Mouse (Mus musculus) midbrain, embryonic 13.5 days (tissue): ENCODE measurements around the gene Mansc4. TPM values are rescaled to one million over a fixed set of nuclear protein-coding genes. Genes with fewer than 3 reads are reported as not detected.

Experiments
- ATAC-seq: fragments of 200-750 bp; cut with Nextera tagmentation; 2 replicates; pipeline ENCODE4 v1.8.0; 2017; ENCODE audit warnings: mild to moderate bottlenecking, moderate TSS enrichment, moderate library complexity
- H3K27ac ChIP-seq: fragments of 300-500 bp; sonication (generic); 2 replicates; pipeline ENCODE4 v1.5.1; 2015; ENCODE audit warnings: inconsistent platforms, mild to moderate bottlenecking, moderate library complexity
- H3K27me3 ChIP-seq: fragments of 300-500 bp; sonication (generic); 2 replicates; pipeline ENCODE4 v1.6.1; 2015; ENCODE audit warnings: mild to moderate bottlenecking, inconsistent platforms
- H3K36me3 ChIP-seq: fragments of 300-500 bp; sonication (generic); 2 replicates; pipeline ENCODE4 v1.6.1; 2015; ENCODE audit warnings: mild to moderate bottlenecking, inconsistent platforms
- H3K4me1 ChIP-seq: fragments of 300-500 bp; sonication (generic); replicated peaks from 2 replicates; pipeline ENCODE4 v1.6.1; 2015; ENCODE audit warnings: inconsistent platforms
- H3K4me2 ChIP-seq: fragments of 300-500 bp; sonication (generic); replicated peaks from 2 replicates; pipeline ENCODE4 v1.6.1; 2015; ENCODE audit warnings: moderate library complexity, mild to moderate bottlenecking, inconsistent platforms
- H3K4me3 ChIP-seq: fragments of 300-500 bp; sonication (generic); replicated peaks from 2 replicates; pipeline ENCODE4 v1.5.1; 2015; ENCODE audit warnings: mild to moderate bottlenecking, inconsistent platforms
- H3K9ac ChIP-seq: fragments of 300-500 bp; sonication (generic); replicated peaks from 2 replicates; pipeline ENCODE4 v1.6.1; 2015; ENCODE audit warnings: mild to moderate bottlenecking, inconsistent platforms
- H3K9me3 ChIP-seq: fragments of 300-500 bp; sonication (generic); 2 replicates; pipeline ENCODE4 v1.6.1; 2016; ENCODE audit warnings: mild to moderate bottlenecking, inconsistent platforms
- WGBS: fragments of 180-500 bp; shearing (Covaris S2); methylation state at CpG from one replicate; pipeline ENCODE4 v1.1.7; 2015; 5-methylcytosine and 5-hydroxymethylcytosine counted together
- polyA plus RNA-seq: library from polyadenylated mRNA; unstranded; fragments of >200 nt; fragmentation: Nextera tagmentation; extraction: Ambion mirVana; gene quantifications from 2 replicates; pipeline ENCODE4 v1.2.1, GENCODE M21; 2015

Gene Mansc4
- polyA plus RNA-seq, 1 experiment from 2014 or later, result 0.52 TPM

- Histone ChIP-seq H3K4me1 (peaks cover 30% of the 10 kb centered on the region), H3K36me3 (peaks cover 6% of the 10 kb centered on the region), H3K9me3 (no peaks in the 10 kb centered on the region), H3K27me3 (no peaks in the 10 kb centered on the region), H3K27ac (no peak overlapping the region), H3K9ac (no peak overlapping the region), H3K4me2 (no peak overlapping the region), H3K4me3 (no peak overlapping the region)
- WGBS, result 86% methylated on average over 3 of the region's 3 CpGs
- no peak for ATAC-seq
Measured at GRCm38 (mm10) chr6:147096934-147097333, 10.1 kb upstream of the Mansc4 start.

- Histone ChIP-seq H3K36me3 (peaks cover 3% of the 10 kb centered on the region; the same call in 1 of the 2 replicates), H3K27ac (no peak overlapping the region), H3K4me2 (no peak overlapping the region), H3K9me3 (no peaks in the 10 kb centered on the region), H3K4me3 (no peak overlapping the region), H3K27me3 (no peaks in the 10 kb centered on the region), H3K4me1 (peaks cover 31% of the 10 kb centered on the region), H3K9ac (no peak overlapping the region)
- ATAC-seq, result no peak
- 97% methylated on average over 4 of the region's 4 CpGs for WGBS
Measured at GRCm38 (mm10) chr6:147096109-147096508, 9.3 kb upstream of the Mansc4 start.

GRCm38 (mm10) chr6:147094771-147095170 is 7.9 kb upstream of the Mansc4 start:
- Histone ChIP-seq H3K9ac (no peak overlapping the region), H3K27ac (no peak overlapping the region), H3K9me3 (no peaks in the 10 kb centered on the region), H3K4me1 (peaks cover 39% of the 10 kb centered on the region), H3K27me3 (no peaks in the 10 kb centered on the region), H3K4me2 (no peak overlapping the region), H3K36me3 (no peaks in the 10 kb centered on the region), H3K4me3 (no peak overlapping the region)
- ATAC-seq, result no peak
- 83% methylated on average over 7 of the region's 7 CpGs for WGBS

GRCm38 (mm10) chr6:147092136-147092535 is 5.3 kb upstream of the Mansc4 start:
- no peaks in the 10 kb centered on the region for H3K9me3 ChIP-seq
- H3K4me2 ChIP-seq, result peak overlapping the region; percentile 88
- 0 out of 2 replicates have a peak, but pooled peaks cover 6% of the 10 kb centered on the region for H3K27me3 ChIP-seq
- H3K4me3 ChIP-seq, result peak overlapping the region; percentile 69
- H3K36me3 ChIP-seq, result no peaks in the 10 kb centered on the region
- WGBS, result 2% methylated on average over 15 of the region's 15 CpGs
- peak; percentile 13 for ATAC-seq
- H3K27ac ChIP-seq, result peak overlapping the region; percentile 89
- H3K4me1 ChIP-seq, result peaks cover 36% of the 10 kb centered on the region
- peak overlapping the region; percentile 90 for H3K9ac ChIP-seq

DNA sequence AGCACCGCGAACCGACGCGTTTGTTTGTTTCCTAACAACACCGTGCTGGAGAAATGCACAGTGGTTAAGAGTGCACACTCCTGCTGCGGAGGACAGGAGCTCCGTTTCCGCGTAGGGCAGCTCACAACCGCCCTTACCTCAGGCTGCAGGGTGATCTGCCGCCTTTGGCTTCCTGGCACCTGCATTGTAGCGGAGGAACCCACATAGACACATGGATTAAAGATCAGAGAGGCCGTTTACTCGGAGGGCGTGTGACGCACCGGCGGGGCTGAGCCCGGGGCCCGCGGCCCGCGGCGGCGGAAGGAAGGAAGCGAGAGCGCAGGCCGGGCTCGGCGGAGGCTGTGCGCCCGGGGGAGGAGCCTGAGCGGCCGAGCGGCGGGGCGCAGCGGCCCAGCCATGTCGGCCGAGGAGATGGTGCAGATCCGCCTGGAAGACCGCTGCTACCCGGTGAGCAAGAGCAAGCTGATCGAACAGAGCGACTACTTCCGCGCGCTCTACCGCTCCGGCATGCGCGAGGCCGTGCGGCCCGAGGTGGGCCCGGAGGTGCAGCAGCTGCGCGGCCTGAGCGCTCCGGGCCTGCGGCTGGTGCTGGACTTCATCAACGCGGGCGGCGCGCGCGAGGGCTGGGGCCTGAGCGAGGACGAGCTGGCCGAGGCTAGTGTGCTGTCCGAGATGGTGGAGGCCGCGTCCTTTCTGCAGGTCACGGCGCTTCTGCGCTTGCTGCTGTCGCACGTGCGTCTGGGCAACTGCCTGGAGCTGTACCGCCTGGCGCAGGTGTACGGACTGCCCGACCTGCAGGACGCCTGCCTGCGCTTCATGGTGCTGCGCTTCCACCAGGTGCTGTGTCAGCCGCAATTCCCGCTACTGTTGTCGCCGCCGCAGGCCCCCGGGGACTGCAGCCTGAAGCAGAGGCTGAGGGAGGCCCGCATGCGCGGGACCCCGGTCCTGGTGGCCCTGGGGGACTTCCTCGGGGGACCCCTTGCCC is 4.6 kb upstream of the Mansc4 start, which contains the start of gene Klhl42:
Gene Klhl42 (plus strand): TSS at position 244 of the 985 bp plus-strand sequence.
- Histone ChIP-seq H3K9me3 (no peaks in the 10 kb centered on the region), H3K4me3 (peak within 1 kb of the TSS; percentile 69), H3K27me3 (0 out of 2 replicates have a peak, but pooled peaks cover 6% of the 10 kb centered on the region), H3K9ac (peak within 1 kb of the TSS; percentile 90), H3K27ac (peak within 1 kb of the TSS; percentile 89), H3K4me2 (peak within 1 kb of the TSS; percentile 88), H3K36me3 (no peaks in the 10 kb centered on the region), H3K4me1 (peaks cover 43% of the 10 kb centered on the region)
- peak; percentile 90 for ATAC-seq
- WGBS, result under 1% methylated on average over 82 of the region's 99 CpGs

DNA sequence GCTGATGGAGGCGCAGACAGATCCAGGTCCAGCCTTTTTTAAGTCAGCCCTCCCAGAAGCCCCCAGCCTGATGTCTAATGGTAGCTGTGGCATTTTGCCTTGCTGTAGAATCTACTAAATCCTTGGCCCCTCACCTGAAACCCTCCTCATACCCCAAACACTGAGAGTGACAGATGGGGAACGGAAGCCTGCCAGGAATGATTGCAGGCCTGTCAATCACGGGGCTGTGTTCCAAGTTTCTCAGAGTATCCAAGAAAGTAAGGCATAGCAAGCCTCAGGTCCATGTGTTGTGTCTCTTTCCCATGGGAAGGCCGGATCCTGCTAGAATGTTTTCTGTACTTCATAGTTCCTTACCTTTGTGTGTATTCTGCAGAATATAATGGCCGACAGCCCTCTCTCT is 3.4 kb upstream of the Mansc4 start:
- ATAC-seq, result no peak
- no peaks in the 10 kb centered on the region for H3K36me3 ChIP-seq
- H3K9me3 ChIP-seq, result no peaks in the 10 kb centered on the region
- WGBS, result 73% methylated on average over 5 of the region's 5 CpGs
- peak overlapping the region; percentile 69; the same call in 1 of the 2 replicates for H3K4me3 ChIP-seq
- no peak overlapping the region for H3K27ac ChIP-seq
- H3K4me1 ChIP-seq, result peaks cover 41% of the 10 kb centered on the region
- H3K27me3 ChIP-seq, result 0 out of 2 replicates have a peak, but pooled peaks cover 6% of the 10 kb centered on the region
- peak overlapping the region; percentile 88 for H3K4me2 ChIP-seq
- no peak overlapping the region for H3K9ac ChIP-seq

DNA sequence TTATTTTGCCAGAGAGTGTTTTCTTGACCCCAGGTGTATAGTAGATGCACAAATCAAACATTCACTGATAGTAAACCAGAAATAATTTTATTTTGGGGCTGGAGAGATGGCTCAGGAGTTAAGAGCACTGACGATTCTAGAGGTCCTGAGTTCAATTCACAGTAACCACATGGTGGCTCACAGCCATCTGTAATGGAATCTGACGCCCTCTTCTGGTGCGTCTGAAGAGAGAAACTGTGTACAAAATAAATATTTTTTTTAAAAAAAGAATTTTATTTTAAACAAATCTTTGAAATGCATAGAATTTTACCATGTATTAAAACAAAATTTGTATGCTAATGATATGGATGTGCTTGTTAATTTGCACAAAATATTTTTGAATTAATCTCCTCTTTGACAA is 1.7 kb upstream of the Mansc4 start:
- ATAC-seq, result no peak
- H3K27me3 ChIP-seq, result 0 out of 2 replicates have a peak, but pooled peaks cover 6% of the 10 kb centered on the region
- no peak overlapping the region for H3K9ac ChIP-seq
- H3K4me3 ChIP-seq, result no peak overlapping the region
- no peaks in the 10 kb centered on the region for H3K9me3 ChIP-seq
- H3K36me3 ChIP-seq, result no peaks in the 10 kb centered on the region
- H3K4me1 ChIP-seq, result peaks cover 30% of the 10 kb centered on the region
- H3K27ac ChIP-seq, result no peak overlapping the region
- no peak overlapping the region for H3K4me2 ChIP-seq
- 83% methylated on average over 3 of the region's 3 CpGs for WGBS

DNA sequence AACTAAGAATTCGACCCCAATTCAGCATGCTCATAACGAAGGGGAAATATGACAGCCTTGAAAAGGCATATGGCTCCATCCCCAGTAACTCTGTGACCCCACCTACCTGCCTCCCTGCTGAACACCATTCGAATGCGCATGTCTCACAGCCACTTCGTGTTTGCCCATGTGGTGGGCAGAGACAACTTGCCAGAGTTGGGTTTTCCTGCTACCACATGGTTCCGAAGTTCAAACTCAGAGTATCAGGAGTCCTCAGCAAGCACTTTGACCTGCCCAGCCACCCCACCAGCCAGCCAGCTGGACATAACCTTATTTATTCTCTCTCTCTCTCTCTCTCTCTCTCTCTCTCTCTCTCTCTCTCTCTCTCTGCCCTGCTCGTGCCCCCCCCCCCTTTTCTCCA is 904 bp upstream of the Mansc4 start:
- Histone ChIP-seq H3K9me3 (no peaks in the 10 kb centered on the region), H3K27ac (no peak overlapping the region), H3K36me3 (no peaks in the 10 kb centered on the region), H3K4me2 (no peak overlapping the region), H3K4me1 (peaks cover 24% of the 10 kb centered on the region), H3K27me3 (0 out of 2 replicates have a peak, but pooled peaks cover 6% of the 10 kb centered on the region), H3K9ac (no peak overlapping the region), H3K4me3 (no peak overlapping the region)
- 47% methylated on average over 6 of the region's 7 CpGs for WGBS
- ATAC-seq, result no peak

- no peak for ATAC-seq
- H3K4me2 ChIP-seq, result no peak overlapping the region
- no peak overlapping the region for H3K4me3 ChIP-seq
- H3K27ac ChIP-seq, result no peak overlapping the region
- 56% methylated on average over 7 of the region's 7 CpGs for WGBS
- no peaks in the 10 kb centered on the region for H3K36me3 ChIP-seq
- H3K9me3 ChIP-seq, result no peaks in the 10 kb centered on the region
- no peak overlapping the region for H3K9ac ChIP-seq
- H3K4me1 ChIP-seq, result peaks cover 12% of the 10 kb centered on the region
- H3K27me3 ChIP-seq, result 0 out of 2 replicates have a peak, but pooled peaks cover 6% of the 10 kb centered on the region
Measured at GRCm38 (mm10) chr6:147085398-147086040, 1.3 kb downstream of the Mansc4 start.

GRCm38 (mm10) chr6:147079919-147080318 is 6.9 kb downstream of the Mansc4 start:
- H3K4me2 ChIP-seq, result no peak overlapping the region
- no peak overlapping the region for H3K9ac ChIP-seq
- H3K9me3 ChIP-seq, result no peaks in the 10 kb centered on the region
- 94% methylated on average over 10 of the region's 10 CpGs for WGBS
- H3K4me3 ChIP-seq, result no peak overlapping the region
- no peaks in the 10 kb centered on the region for H3K27me3 ChIP-seq
- no peaks in the 10 kb centered on the region for H3K36me3 ChIP-seq
- no peak overlapping the region for H3K27ac ChIP-seq
- no peaks in the 10 kb centered on the region for H3K4me1 ChIP-seq
- no peak for ATAC-seq

- ATAC-seq, result 0 out of 2 replicates have a peak, but pooled peaks have one; percentile 50
- no peak overlapping the region for H3K4me2 ChIP-seq
- 80% methylated on average over 8 of the region's 8 CpGs for WGBS
Measured at GRCm38 (mm10) chr6:147076878-147077277, 10.0 kb downstream of the Mansc4 start.

More at GRCm38 (mm10) chr6:147076878-147077277, 10.0 kb downstream of the Mansc4 start:
- Histone ChIP-seq H3K9ac (no peak overlapping the region), H3K27ac (no peak overlapping the region), H3K9me3 (no peaks in the 10 kb centered on the region), H3K4me3 (no peak overlapping the region), H3K27me3 (no peaks in the 10 kb centered on the region), H3K4me1 (no peaks in the 10 kb centered on the region), H3K36me3 (peaks cover 13% of the 10 kb centered on the region)
